In genomic region chr7:115628766-115629165, GRCm38 (mm10) we compare ENCODE assay signal across 22 mouse cellular contexts.
"Had no signal": no experiment of that assay in that cellular context is flagged by ENCODE, and none has a peak within 500 bp of the region (broad histone marks: within the 10 kb centered on the region; RNA-seq: fewer than 3 reads in every experiment).

No protein-coding gene starts in this region.

- H3K9me3 ChIP-seq: limb, embryonic 15.5 days; midbrain, embryonic 12.5 days; midbrain, embryonic 15.5 days; neural tube, embryonic 12.5 days; neural tube, embryonic 15.5 days had no signal

- H3K9ac ChIP-seq: limb, embryonic 15.5 days; liver, embryonic 14.5 days; liver, postnatal 0 days; lung, embryonic 14.5 days; midbrain, embryonic 12.5 days; midbrain, embryonic 15.5 days; neural tube, embryonic 12.5 days; neural tube, embryonic 15.5 days had no signal

- H3K4me3 ChIP-seq: layer of hippocampus, adult 2 months; limb, embryonic 15.5 days; midbrain, embryonic 12.5 days; midbrain, embryonic 15.5 days; neural tube, embryonic 12.5 days; neural tube, embryonic 15.5 days had no signal

- H3K27me3 ChIP-seq: limb, embryonic 15.5 days; midbrain, embryonic 12.5 days; midbrain, embryonic 15.5 days; neural tube, embryonic 12.5 days had no signal

- H3K27ac ChIP-seq: kidney, postnatal 0 days; layer of hippocampus, adult 2 months; limb, embryonic 15.5 days; liver, embryonic 14.5 days; macrophage; midbrain, embryonic 12.5 days; midbrain, embryonic 15.5 days; neural tube, embryonic 12.5 days; neural tube, embryonic 15.5 days; stomach, postnatal 0 days had no signal

- H3K4me2 ChIP-seq: limb, embryonic 15.5 days; liver, embryonic 11.5 days; lung, embryonic 14.5 days; midbrain, embryonic 12.5 days; midbrain, embryonic 15.5 days; neural tube, embryonic 12.5 days; neural tube, embryonic 15.5 days had no signal

- DNase-seq: kidney, postnatal 25 days; layer of hippocampus, adult 9-11 months; liver, postnatal 0 days; lung, embryonic 14.5 days; right cerebral cortex, adult 18-20 months; right cerebral cortex, postnatal 14 days; right cerebral cortex, postnatal 4 days; thymus, adult 2 months; thymus, postnatal 14 days; thymus, postnatal 4 days had no signal

- H3K36me3 ChIP-seq: limb, embryonic 15.5 days; midbrain, embryonic 12.5 days; midbrain, embryonic 15.5 days; neural tube, embryonic 12.5 days; neural tube, embryonic 15.5 days had no signal

- ATAC-seq: liver, postnatal 0 days; lung, postnatal 0 days; midbrain, embryonic 15.5 days had no signal
